Mouse (Mus musculus) right cerebral cortex, adult 18-20 months (tissue): ENCODE measurements around the gene Wfdc5.

ENCODE experiments used
- DNase-seq: peaks from one replicate; pipeline ENCODE4 v3.0.0; 2022; ENCODE audit warnings: mixed read lengths

The Wfdc5 gene

GRCm38 (mm10) chr2:164173394-164173793 lies 9.1 kb downstream of the Wfdc5 start:
- no peak for DNase-seq

GRCm38 (mm10) chr2:164170902-164171301 lies 11.6 kb downstream of the Wfdc5 start, which contains the start of gene Kcns1:
TSS of gene Kcns1 (minus strand) at chr2:164171113.
- DNase-seq: peak; percentile 39

DNA sequence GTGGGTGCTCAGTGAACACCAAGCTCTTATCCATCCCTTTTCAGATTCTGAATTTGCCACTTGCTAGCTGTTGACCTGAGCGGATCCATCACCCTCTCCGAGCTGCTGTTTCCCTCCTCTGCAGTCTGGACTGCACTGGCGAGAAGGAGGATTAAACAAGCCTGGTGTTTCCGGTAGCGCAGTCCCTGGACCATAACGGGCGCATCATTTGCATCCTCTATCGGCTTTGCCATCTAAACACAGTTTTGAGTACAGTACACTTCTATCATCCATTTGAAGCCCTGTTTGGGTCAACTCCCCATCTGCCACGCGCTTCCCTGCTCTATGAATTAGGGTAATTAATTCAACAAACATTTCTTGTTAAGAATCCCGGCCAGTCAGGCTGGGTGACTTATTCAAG lies 12.2 kb downstream of the Wfdc5 start:
- DNase-seq: peak; percentile 24

GRCm38 (mm10) chr2:164168571-164168946 lies 14.0 kb downstream of the Wfdc5 start:
- peak; percentile 60 for DNase-seq

DNA sequence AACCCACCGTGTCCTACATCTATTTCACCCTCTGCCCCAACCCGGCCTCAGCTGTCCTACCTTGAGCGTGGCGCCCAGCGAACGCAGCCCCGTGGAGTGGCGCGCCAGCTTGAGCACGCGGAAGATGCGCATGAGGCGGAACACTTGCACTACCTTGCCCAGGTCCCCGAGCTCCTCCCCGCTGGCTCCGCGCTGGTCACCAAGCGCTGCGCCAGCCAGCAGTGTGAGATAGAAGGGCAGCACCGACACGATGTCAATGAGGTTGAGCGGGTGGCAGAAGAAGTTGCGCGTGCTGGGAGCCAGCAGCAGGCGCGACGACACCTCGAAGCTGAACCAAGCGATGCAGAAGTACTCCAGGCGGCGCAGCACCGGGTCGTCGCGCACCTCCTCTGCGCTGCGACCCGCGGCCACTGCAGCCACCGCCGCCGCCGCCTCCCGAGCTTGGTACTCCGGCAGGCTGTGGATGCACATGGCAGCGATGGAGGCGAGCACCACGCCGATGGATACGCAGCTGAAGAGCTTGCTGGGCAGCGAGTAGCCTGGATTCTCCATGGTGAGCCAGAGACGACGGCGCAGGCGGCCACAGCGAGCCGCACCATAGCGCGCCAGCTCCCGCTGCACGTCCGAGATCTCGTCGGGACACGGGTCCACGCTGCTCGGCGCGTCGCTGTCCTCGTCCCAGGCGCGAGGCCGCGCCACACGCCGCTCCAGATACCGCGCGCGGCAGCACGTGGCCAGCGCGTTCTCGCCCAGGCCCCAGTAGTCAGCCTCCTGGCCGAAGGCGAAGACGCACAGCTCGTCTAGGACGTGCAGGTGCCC lies 14.6 kb downstream of the Wfdc5 start:
- no peak for DNase-seq

- DNase-seq: no peak
Measured at GRCm38 (mm10) chr2:164164941-164165340, 17.6 kb downstream of the Wfdc5 start.

DNA sequence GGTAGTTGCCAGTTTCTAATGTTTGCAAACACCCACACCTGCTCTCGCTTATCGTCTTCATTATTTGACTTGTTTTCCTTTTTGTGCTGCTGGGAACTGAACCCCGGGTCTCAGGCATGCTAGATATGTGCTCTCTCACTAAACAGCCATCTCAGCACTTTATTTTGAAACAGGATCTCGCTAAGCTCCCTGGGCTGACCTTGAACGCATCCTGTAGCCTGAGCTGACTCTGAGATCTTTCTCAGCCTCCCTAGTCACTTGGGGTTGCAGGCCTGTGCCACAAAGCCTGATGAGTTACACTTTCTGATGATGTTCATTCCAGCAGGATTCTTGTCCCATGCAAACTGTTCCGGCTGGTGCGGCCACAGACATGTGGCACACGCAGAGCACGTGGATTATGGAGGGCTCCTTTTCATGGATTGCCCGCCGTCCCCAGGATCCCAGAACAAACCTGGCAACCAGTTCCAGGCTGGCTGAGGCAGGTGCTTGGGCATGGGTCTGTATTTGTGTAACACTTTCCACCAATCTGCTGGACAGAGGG lies 21.0 kb downstream of the Wfdc5 start:
- no peak for DNase-seq

DNA sequence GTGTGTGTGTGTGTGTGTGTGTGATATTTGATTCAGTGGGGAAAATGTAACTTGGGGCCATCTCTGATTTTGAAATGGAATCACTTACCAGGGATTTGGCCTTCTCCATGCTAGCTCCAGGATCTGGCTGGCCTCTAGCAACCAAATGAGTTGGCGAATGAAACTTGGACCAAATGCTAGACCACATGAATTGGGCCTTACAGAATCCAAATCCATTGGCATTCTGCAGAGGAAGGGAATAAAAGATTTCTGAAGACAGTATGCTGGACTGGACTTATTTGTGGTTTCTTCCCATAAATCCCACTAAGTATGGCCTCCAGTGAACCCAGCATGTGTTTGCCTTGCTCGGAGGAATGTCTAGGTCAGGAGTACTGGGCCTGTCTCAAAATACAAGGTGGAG lies 23.7 kb downstream of the Wfdc5 start:
- DNase-seq: no peak

DNA sequence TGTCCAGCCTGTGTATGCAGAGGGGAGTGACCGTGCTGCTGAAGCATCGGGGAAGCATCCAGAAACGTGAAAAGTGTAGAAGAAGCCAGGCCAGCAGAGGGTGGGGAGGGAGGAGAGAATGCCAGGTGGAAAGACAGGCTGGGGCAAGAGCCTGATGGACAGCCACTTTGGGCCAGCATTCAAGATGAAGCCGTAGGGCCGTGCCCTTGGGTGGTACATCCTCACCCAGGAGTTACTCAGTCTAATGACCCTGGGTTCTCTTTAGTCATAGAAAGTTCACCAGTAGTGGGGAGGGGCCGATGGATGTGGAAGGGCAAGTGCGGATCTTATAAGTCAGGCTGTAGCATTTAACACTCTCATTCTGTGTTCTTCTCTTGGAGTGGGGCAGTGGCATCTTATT lies 26.4 kb downstream of the Wfdc5 start:
- no peak for DNase-seq

DNA sequence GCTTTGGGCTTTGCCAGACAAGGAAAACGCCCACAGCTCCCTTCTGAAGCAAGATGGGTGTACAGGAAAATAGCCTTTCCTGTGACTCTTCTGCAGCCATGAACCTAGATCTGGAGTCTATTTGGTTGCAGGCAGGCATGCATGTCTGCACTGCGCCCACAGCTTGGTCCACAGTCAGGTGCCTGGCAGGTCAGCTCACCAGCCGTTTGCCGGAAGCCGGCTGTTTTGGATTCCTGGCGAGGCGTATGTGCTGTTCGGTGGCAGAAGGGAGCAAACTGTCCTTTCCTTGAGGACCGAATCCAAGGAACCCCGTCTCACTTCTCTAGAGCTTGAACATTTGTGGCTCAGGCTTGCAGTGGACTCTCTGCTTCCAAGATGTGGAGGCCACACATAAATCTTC lies 28.5 kb downstream of the Wfdc5 start:
- no peak for DNase-seq

- no peak for DNase-seq
Measured at GRCm38 (mm10) chr2:164152341-164152740, 30.2 kb downstream of the Wfdc5 start.

- DNase-seq: no peak
Measured at GRCm38 (mm10) chr2:164150086-164150760, 32.3 kb downstream of the Wfdc5 start.

DNA sequence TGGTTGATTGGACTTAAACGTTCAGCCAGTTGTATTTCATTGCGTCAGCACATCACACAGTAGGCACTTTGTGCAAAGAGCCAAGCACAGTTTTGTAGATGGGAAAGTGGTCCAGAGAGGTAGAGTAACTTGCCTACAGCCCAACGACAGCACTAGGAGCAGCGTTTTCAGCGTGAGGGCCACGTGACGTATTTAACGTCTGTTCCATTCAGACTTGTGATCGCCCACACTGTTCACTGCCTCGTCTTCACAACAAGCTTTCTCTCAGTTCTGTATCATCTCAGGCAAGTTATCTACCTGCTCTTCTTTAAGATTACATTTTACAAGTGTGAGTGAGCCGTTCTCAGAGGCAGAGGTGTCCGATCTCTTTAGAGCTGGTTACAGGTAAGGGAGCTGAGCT lies 36.0 kb downstream of the Wfdc5 start:
- peak; percentile 51 for DNase-seq

DNA sequence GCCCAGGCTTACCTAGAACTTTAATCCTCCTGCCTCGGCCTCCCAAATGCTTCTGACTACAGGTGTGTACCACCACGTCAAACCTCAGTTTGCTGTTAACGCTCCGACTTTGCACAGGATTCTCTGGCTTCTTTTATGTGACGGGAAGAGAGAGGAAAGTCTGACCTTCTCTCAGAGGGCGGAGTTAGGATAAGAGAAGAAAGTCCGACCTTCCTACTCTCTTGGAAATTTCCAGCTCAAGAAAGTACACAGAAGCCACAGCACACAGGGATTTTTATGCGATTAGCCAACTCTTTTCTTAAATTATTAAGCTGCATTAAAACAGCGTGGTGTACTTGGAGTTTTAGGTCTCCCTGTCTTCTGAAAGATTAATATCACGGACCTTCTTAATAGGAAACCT lies 38.0 kb downstream of the Wfdc5 start:
- DNase-seq: no peak

GRCm38 (mm10) chr2:164144025-164144424 lies 38.5 kb downstream of the Wfdc5 start:
- no peak for DNase-seq

- DNase-seq: peak; percentile 68
Measured at GRCm38 (mm10) chr2:164142021-164142420, 40.5 kb downstream of the Wfdc5 start.

DNA sequence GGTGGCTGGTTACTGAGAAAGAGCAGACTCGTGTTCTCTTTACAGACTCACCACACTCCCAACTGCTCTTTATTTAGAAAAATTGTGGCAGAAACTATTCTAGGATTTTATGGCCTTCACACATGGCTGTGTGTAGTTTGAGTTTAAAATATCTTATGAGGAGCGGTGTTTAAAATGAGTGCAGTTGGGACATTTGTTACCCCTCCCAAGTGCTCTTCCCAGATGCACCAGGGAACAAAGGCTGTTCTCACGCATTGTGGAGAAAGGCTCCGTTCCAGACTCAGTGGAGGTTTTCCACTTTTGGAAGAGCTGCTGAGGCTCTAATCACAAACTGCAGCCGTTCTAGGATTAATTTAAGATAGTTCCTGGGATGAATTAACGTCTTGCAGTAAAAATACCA lies 44.8 kb downstream of the Wfdc5 start:
- peak; percentile 54 for DNase-seq

- DNase-seq: no peak
Measured at GRCm38 (mm10) chr2:164136393-164136792, 46.1 kb downstream of the Wfdc5 start.

DNA sequence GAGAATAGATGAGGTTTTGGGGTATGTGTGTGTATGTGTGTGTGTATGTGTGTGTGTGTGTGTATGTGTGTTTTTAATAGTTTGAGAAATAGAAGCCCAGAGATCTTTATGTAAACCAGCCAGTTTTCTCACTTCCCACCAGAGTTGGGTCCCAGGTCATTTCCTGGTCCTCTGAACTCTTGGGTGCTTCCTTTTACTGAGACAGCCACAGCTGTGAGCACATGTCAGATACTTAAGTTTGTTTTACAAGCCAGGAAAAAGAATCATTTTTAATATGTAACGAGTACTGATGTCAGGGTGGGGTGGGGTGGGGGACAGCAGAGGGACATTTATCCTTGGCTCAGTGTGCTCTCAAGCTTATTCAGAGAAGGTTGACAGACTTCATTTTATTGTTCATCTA lies 47.2 kb downstream of the Wfdc5 start:
- no peak for DNase-seq

DNA sequence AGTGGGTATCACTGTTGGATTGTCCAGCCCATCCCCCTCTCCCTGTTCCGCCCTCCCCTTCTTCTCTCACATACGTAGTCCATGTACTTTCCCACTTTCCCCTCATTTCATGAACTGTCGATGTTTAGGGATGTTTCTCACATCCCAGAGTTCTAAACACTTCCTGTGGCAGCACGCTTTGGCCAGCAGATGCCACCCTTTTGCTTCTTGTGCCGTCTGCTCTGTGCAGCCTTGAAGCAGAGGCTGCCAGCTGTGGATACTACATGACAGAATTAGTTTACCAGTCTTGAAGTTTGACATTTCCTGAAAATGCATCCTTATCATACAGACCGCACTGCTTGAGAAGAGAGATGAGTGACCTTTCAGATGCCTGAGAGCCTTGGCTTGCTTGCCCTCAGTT lies 48.0 kb downstream of the Wfdc5 start:
- peak; percentile 56 for DNase-seq

- DNase-seq: no peak
Measured at GRCm38 (mm10) chr2:164131586-164131985, 51.0 kb downstream of the Wfdc5 start.

- DNase-seq: no peak
Measured at GRCm38 (mm10) chr2:164128576-164129411, 53.7 kb downstream of the Wfdc5 start.

DNA sequence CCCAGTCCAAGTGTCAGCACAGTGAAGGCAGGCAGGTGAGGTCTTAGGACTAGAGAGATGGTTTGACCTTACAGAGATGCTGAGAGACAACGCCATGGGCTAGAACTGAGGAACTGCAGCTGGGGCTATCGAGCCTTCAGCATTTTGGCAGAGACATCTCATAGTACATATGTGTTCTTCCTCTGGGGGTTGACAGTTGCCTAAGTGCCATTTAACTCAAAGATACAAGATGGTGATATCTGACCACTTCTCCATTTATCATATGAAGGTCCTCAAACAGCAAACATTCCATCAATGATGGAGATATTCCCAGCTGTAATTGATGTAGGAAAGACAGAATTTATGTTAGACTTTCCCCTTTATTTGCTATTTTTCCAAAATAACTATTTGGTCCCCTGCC lies 55.2 kb downstream of the Wfdc5 start:
- no peak for DNase-seq
